Mouse (Mus musculus) hematopoietic stem cell, adult 5-6 weeks (primary cell): ENCODE data around the gene Cntnap2. TPM values are rescaled to one million over a fixed set of nuclear protein-coding genes. Genes with fewer than 3 reads are reported as not detected.
"Not testable (repeated sequence)": the region's sequence is repeated elsewhere in the genome, so short reads cannot be mapped to it uniquely, and the experiment has no call there.

Experiments
- ATAC-seq, 2 experiments: fragments of 125-278 bp in 1 of 2; replicated peaks in 1 of 2; 2 replicates each; pipeline ENCODE4 v1.8.0; 2016 to 2017; ENCODE audit warnings: inconsistent platforms in 2 of 2, mild to moderate bottlenecking in 2 of 2, moderate number of reproducible peaks in 2 of 2, low read depth in 1 of 2, moderate TSS enrichment in 1 of 2; ENCODE audit not compliant: low FRiP score in 2 of 2, poor library complexity in 2 of 2, severe bottlenecking in 2 of 2, insufficient read depth in 1 of 2, low TSS enrichment in 1 of 2
- total RNA-seq: library from RNA; stranded (forward); fragments of 172-1452, 232-1000 nt; gene quantifications from 2 replicates; pipeline ENCODE4 v1.2.3, GENCODE M21; 2017

The Cntnap2 gene
- total RNA-seq, 1 experiment from 2014 or later, result not detected

- ATAC-seq, result no peak
These were observed 2132.2 kb downstream of the Cntnap2 start for GRCm38 (mm10) chr6:47191277-47191800.

- ATAC-seq, result no peak
These were observed 2132.8 kb downstream of the Cntnap2 start for GRCm38 (mm10) chr6:47191940-47192339.

DNA sequence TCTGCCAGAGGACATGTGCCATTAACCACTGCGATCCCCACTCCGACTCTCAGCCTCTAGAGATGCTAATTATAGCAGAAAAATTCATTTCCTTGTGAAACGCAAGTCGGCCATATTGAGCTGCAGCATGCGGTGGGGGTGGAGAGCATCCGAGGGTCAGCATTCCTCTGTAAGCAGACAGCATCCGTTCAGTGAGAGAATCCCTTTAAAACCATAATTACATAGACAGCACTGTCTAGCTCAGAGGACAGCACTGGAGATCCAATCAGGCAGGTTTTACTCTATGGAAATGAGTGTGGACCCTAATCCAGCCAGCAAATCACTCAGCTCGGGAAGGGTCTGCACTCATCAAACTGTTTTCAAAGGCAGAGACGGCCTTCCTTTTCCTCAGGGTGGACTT, 2133.3 kb downstream of the Cntnap2 start:
- no peak for ATAC-seq

DNA sequence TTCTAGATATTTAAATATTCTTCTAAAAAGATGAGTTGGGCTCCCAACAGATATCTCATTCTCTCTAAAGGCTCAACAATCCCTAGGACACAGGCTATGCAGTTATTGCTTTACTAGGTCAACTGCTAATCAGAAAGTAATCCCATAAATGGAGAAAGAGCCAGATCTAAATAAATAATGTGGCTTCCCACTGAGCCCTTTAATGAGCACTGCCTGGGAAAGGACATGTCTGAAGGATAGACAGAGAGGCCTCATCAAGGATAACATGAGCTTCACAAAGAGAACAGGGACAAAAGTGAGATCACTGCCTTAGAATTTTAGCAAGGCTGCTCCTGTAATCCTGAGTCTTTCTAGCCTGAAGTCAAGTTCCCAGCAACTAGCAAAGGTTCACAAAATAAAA, 2138.4 kb downstream of the Cntnap2 start:
- no peak for ATAC-seq

DNA sequence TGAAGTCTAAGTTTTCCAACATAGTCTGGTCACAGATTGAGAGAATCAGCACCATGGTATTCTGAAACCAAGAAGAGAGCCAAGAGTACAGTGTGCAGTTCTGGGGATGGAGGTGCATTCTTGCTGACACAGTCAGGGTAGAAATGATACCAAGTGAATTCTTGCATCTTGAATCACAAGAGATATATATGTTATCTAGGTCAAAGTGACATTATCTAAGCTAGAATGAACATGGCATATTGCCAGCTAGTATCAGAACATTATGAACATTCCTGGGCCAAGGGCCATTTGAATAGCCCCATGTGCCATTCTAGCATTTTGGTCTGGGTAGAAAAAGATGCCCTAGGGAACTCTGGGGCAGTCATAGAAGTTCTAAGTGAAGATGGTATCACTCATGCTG, 2141.5 kb downstream of the Cntnap2 start:
- ATAC-seq, result no peak

GRCm38 (mm10) chr6:47208031-47208430, 2148.9 kb downstream of the Cntnap2 start:
- no peak for ATAC-seq

- no peak for ATAC-seq
These were observed 2155.6 kb downstream of the Cntnap2 start for GRCm38 (mm10) chr6:47214731-47215130.

GRCm38 (mm10) chr6:47223578-47223977, 2164.4 kb downstream of the Cntnap2 start:
- ATAC-seq, result not testable (repeated sequence)

DNA sequence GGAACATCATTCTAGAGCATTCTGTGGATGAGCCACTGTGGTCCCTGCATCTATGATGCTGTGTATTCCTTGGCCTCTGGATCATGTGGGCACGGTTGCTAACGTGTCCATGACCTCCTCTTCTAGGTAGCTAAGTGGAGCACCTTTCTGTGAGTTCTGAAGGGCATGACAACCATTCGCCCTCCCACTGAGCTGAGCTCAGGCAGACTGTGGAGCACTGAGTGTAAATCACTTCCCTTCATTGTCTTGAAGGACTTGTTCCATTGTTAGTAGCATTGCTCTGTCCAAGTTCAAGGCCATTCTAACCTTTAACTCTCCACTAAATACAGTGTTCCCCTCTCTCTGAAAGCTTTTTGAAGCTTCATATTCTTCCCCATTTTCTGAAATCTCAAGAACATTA, 2166.2 kb downstream of the Cntnap2 start:
- not testable (repeated sequence) for ATAC-seq

GRCm38 (mm10) chr6:47227601-47228000, 2168.4 kb downstream of the Cntnap2 start:
- ATAC-seq, result no peak

- ATAC-seq, result no peak
These were observed 2169.6 kb downstream of the Cntnap2 start for GRCm38 (mm10) chr6:47228676-47229317.

DNA sequence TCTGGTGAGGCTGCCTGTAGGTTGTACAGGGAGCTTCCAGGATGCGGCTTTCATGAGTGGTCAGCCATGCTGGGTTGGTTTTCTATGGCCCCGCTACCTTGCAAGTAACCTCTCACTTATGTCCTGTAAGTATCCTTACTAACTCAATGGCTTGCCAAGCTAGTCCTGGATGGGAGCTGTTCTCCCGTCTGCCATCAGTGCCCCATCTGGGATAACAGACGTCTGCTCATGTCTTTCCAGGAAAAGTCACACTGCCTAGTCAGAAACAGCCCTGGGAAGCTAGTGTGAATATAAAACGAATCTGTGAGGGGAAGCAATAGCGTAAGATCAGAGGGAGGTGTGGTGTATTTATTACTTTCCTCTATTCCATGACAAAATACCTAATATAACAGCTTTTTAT, 2172.4 kb downstream of the Cntnap2 start:
- no peak for ATAC-seq

DNA sequence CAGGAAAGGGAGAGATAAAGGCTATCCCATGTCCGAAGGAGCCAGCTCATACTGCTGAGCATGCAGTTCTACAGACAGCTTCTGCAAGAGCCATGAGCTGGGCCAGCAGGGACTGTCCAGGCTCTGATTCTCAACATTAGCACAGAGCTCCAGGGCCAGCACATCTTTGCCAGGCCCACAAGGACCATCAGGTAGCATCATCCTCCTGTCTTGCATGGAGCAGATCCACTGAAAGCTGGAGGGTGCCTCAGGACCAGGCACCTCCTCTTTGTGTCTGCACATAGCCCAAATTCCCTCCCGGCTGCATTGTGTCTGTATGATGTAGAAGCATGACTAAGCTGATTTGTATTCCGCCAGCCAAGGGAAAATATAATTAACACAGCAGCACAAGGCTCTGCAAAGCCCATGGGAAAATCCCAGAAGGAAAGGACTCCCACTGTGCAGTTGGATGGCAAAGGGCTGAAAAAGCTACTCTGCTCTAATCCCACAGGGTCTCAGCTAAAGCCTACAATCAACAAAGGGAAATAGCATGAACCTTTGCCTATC, 2180.3 kb downstream of the Cntnap2 start:
- ATAC-seq, result peak; percentile 19 to 30; a peak in 1 of 4 replicates

GRCm38 (mm10) chr6:47241379-47241778, 2182.2 kb downstream of the Cntnap2 start:
- no peak for ATAC-seq

GRCm38 (mm10) chr6:47243863-47244606, 2184.9 kb downstream of the Cntnap2 start:
- ATAC-seq, result peak; percentile 76 to 83

DNA sequence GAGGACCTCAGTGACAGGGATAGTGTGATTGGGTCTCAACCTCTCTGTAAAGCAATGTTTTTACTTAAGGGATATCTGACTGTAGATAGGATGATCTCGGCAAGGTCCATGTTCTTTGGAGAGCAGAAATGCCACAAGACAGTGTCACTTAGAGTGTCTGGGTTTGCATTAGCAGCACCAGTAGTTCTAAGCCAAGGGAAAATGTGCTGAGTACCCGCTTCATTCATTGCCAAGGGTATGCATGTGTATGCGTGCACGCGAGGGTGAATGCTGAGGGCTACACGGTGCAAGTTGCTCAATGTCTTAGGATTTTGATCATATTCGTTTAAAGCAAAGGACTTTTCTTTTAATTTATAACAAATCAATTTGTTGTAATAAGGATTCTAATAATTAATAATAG, 2185.5 kb downstream of the Cntnap2 start:
- ATAC-seq, result no peak

GRCm38 (mm10) chr6:47255270-47255669, 2196.1 kb downstream of the Cntnap2 start:
- no peak for ATAC-seq

DNA sequence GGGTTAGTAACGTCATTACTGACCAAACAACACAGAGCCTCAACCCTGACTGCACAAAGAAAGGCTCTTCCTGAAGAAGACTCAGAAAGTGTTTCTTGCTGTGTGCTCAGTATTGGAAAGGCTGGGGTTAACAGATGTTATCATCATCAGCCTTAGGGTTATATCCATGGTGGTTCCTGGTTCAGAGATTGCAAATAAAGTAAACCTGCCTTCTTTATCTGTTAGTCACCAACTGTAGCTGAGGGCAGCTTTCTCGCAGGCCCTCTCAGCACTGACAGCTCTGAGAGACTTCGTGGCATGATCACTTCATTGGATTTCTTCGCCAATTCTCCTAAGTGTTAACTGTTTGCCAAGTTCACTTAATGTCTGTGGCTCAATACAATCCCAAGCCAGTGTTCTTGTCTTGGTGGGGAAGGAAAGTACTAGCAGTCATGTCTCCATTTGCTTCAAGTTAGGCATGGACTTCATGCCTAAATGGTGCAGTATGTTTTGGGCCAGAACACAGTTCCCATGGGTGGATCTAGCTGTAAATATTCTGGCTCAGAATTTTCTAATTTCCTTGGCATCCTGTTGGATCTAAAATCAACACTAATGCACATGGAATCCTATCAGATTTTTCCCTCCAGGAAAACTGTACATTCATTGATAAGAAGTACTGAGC, 2197.2 kb downstream of the Cntnap2 start:
- no peak for ATAC-seq
